Mouse (Mus musculus): Measurements from ENCODE around the gene 1300017J02Rik.
A peak's percentile ranks its signal among the peaks of the same experiment; 100 is the strongest.

Gene 1300017J02Rik

DNA sequence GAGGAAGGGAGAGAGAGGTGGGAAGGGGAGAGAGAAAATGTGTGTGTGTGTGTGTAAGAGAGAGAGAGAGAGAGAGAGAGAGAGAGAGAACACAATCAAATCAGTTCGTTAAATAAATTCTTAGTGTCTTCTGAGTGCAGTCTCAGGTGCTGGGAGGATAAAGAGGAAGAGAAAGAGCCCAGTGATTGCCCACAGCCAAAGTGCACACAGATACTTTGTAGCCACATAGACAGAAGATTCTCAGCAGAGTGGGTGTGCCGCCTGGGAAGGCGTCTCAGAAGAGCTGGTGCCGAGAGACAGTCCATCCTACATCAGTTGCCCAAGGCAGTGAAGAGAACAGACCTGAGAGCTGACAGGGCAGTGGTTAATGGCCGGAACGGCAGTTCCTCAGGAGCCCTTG lies 90.6 kb downstream of the 1300017J02Rik start:
- DNase-seq (ENCODE audit: low read depth, low spot score): no peak

DNA sequence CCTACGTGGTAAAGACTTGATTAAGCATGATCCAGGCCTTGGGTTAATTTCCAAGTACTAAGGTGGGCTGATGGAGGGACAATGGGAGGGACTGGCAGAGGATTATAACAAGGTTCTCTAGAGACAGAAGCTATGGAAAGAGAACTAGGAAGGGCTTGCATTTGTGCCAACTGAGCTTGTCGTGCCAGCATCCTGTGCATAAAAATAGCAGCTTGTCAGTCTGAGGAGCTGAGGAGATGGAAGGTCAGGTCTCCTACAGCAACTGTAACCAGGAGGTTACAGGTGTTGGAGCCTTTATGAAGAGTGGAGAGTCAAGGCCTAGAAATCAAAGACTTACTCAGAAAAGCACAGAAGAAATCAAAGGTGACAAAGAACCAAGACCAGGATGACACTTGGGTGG lies 91.3 kb downstream of the 1300017J02Rik start:
- no peak for DNase-seq (ENCODE audit: low read depth, low spot score)

DNA sequence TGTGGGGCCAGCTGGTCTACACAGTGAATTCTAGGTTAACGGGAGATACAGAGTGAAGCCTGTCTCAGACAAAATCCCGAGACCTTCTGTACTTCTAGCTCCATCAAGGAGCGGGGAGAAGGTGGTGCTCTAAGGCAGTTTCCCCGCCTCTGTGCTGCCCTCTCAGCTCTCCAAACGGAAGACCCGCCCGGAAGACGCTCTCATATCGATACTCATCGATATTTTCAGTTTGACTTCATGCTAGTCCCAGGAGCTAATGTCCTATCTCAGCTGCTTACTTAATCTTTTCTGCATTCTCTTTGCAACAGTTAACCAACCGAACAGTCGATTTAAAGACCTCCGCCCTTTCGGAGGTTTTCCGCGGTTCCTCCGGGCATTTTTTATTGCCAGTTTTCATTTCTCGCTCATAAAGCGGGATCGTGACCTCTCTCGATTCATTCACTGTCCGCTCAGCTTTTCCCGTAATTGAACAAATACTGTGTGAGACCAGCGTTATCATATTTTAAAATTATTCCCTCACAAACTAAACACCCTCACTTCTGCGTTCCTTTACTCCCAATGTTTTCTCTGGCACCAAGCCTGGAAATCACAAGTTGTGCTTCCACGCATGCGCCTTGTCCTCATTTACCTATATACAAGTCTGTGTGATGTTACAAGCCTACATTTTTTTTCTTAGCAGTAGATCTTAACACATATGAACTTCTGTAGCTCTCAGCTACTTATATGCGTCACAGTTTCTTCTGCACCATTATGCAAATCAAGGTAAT lies 92.0 kb downstream of the 1300017J02Rik start:
- no peak for DNase-seq (ENCODE audit: low read depth, low spot score)

DNA sequence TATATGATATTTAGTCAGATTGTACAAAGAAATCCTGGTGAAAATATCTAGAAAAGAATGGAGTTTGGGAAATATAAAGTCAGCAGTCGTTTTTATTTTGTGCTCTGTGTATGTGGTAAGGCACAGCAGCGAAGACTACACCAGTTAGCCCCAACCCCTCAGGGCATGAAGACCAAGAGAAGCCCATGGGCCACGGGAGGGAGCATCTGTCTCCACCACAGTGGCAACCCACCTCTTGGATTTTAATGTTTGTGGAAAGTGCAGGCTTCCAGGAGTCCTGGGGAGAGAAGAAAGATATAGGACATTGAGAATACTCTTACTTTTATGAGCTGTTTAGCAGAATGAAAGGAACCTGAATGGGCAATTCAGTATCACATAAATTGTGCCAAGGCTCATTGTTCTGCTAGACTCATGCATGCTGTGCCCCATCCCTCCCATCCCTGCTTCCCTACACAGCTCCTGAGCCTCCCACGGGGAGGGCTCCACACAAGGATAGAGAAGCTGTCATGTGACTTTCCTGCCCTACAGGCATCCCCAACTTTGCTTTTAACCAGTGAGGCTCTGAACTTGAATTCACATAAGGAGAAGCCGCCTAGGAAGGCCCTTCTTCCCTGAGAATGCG lies 96.0 kb downstream of the 1300017J02Rik start:
- no peak for DNase-seq (ENCODE audit: low read depth, low spot score)

DNA sequence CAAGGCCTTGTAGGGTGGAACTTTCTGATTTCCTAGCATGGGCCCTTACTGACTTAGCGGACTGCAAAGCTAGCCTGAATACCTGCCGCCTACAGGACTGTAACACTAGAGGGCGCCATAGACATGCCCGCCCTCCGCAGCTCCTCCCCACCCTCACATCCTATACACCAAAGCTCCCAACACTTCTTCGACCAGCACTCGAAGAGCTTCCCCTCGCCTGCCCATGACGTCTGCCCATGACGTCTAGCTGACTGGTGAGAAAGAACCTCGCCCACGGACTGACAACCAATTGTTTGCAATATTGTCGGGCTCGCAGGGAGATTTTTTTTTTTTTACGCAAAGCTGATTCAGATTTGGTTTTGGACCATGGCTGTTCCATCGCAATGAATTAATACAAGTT lies 97.0 kb downstream of the 1300017J02Rik start:
- peak; percentile 65 for DNase-seq (ENCODE audit: low read depth, low spot score)

DNA sequence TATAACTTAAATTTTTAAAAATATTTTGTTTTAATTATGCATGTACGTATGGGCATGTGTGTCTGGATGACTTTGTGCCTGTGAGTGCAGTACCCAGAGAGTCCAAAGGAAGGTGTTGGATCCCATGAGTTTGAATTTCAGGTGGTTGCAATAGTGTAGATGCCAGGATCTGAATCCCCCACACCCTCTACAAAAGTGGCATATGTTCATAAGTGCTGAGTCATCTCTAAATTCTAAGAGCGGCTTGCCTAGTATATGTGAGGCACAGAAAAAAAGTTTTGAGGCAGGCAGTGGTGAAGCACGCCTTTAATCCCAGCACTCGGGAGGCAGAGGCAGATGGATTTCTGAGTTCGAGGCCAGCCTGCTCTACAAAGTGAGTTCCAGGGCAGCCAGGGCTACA lies 99.1 kb downstream of the 1300017J02Rik start:
- DNase-seq (ENCODE audit: low read depth, low spot score): peak; percentile 9

DNA sequence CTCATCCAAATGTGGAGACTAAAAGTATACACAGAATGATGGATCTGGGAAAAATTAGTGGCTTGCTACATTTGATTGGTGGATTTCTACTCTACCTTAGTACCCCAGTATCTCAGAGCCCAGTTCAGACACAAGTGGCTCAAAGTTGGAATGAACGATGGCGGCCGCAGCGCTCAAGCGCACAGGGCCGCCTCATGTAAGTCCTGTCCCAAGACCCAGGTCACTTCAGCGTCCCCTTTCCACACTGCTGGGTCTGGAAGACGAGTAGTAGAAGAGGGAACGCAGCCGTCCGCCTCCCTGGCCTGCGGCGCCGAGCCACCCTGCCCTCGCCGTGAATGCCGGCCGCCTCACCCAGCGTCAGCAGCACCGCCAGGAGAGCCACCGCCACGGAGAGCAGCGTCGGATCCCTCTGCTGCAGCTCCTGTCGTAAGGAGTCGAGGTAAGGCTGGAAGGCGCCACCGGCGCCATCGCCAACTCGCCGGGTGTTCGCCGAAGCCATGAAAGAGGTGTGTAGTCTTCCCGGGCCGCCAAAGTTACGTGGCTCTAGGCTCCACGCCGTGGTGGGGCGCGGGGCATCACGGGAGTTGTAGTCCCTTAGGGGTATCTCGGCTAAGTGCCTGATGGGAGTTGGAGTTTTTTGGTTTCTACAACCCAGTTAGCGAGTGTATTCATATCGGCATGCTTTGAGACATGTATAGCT lies 103.2 kb downstream of the 1300017J02Rik start, which contains the start of gene Srprb:
Gene Srprb (minus strand): TSS at position 577 of the 700 bp plus-strand sequence.
- DNase-seq (ENCODE audit: low read depth, low spot score): peak; percentile 91

Measured in 3T3-L1 (cell line).